13 mouse cellular contexts compared by ENCODE assay signal in genomic region chr2:158893171-158893853, GRCm38 (mm10).
A peak's percentile ranks its signal among the peaks of the same experiment; 100 is the strongest.
DNase-seq lines count a peak whose midpoint lies in the region; ATAC-seq lines count a peak whose summit lies in the region.
"Had no signal": no experiment of that assay in that cellular context is flagged by ENCODE, and none has a peak within 500 bp of the region (broad histone marks: within the 10 kb centered on the region; RNA-seq: fewer than 3 reads in every experiment).

No protein-coding gene starts in this region.

- no peak overlapping the region for H3K4me3 ChIP-seq in liver, embryonic 12.5 days
- no peak overlapping the region for H3K4me3 ChIP-seq in intestine, embryonic 16.5 days (ENCODE audit: low read length)
- H3K4me3 ChIP-seq: embryonic facial prominence, embryonic 13.5 days; neural tube, embryonic 12.5 days had no signal

- H3K27me3 ChIP-seq in liver, embryonic 12.5 days (replicated peaks): no peaks in the 10 kb centered on the region
- no peaks in the 10 kb centered on the region for H3K27me3 ChIP-seq in intestine, embryonic 16.5 days (replicated peaks; ENCODE audit: control insufficient read depth, insufficient read depth, low read length)
- H3K27me3 ChIP-seq: embryonic facial prominence, embryonic 13.5 days; neural tube, embryonic 12.5 days had no signal

- no peak overlapping the region for H3K27ac ChIP-seq in liver, embryonic 12.5 days
- H3K27ac ChIP-seq in intestine, embryonic 16.5 days (ENCODE audit: low read length): no peak overlapping the region
- H3K27ac ChIP-seq: embryonic facial prominence, embryonic 13.5 days; neural tube, embryonic 12.5 days had no signal

- no peaks in the 10 kb centered on the region for H3K36me3 ChIP-seq in liver, embryonic 12.5 days
- no peaks in the 10 kb centered on the region for H3K36me3 ChIP-seq in intestine, embryonic 16.5 days (ENCODE audit: control insufficient read depth, insufficient read depth, low read length)
- H3K36me3 ChIP-seq: embryonic facial prominence, embryonic 13.5 days; neural tube, embryonic 12.5 days had no signal

- 21% methylated on average over 16 of the region's 16 CpGs for WGBS in liver, embryonic 12.5 days (ENCODE audit: insufficient replicate concordance)
- WGBS in intestine, embryonic 16.5 days: 32% methylated on average over 16 of the region's 16 CpGs

- no peak overlapping the region for H3K4me2 ChIP-seq in liver, embryonic 12.5 days
- no peak overlapping the region for H3K4me2 ChIP-seq in intestine, embryonic 16.5 days (ENCODE audit: low read depth, low read length)
- H3K4me2 ChIP-seq: embryonic facial prominence, embryonic 13.5 days; neural tube, embryonic 12.5 days had no signal

- no peaks in the 10 kb centered on the region for H3K9me3 ChIP-seq in liver, embryonic 12.5 days (replicated peaks)
- no peaks in the 10 kb centered on the region for H3K9me3 ChIP-seq in intestine, embryonic 16.5 days (ENCODE audit: control insufficient read depth, low read length)
- H3K9me3 ChIP-seq: embryonic facial prominence, embryonic 13.5 days; neural tube, embryonic 12.5 days had no signal

- DNase-seq in cerebellum, postnatal 10 days: peak; percentile 43 to 60
- DNase-seq in cerebellum, adult 11-12 months: no peak
- peak; percentile 11 for DNase-seq in liver
- DNase-seq in mesoderm, embryonic 11.5 days (ENCODE audit: low read depth, low spot score): peak; percentile 34
- no peak for DNase-seq in ovary, adult 18-20 months (ENCODE audit: low spot score)
- DNase-seq in right cerebral cortex, postnatal 14 days: no peak
- DNase-seq: B cell, adult 2 months; layer of hippocampus, postnatal 36 days; thymus, adult 18-20 months had no signal

- ATAC-seq in liver, embryonic 12.5 days: no peak
- peak; percentile 44; the same call in 1 of the 2 replicates for ATAC-seq in intestine, embryonic 16.5 days

- H3K9ac ChIP-seq in liver, embryonic 12.5 days: no peak overlapping the region
- no peak overlapping the region for H3K9ac ChIP-seq in intestine, embryonic 16.5 days (ENCODE audit: low read depth, low read length)
- H3K9ac ChIP-seq: embryonic facial prominence, embryonic 13.5 days; neural tube, embryonic 12.5 days had no signal

- no peaks in the 10 kb centered on the region for H3K4me1 ChIP-seq in liver, embryonic 12.5 days
- H3K4me1 ChIP-seq in intestine, embryonic 16.5 days (ENCODE audit: control insufficient read depth, insufficient read depth, low read length): no peaks in the 10 kb centered on the region
- H3K4me1 ChIP-seq: embryonic facial prominence, embryonic 13.5 days had no signal

Comparison
In these comparisons a context has a peak if more than half of its experiments do, and no peak if none do; other contexts are left out.
1. DNase-seq: peak in cerebellum, postnatal 10 days (2 of 2), liver (single experiment) and mesoderm, embryonic 11.5 days (single experiment); none in cerebellum, adult 11-12 months (single experiment), ovary, adult 18-20 months (single experiment) and right cerebral cortex, postnatal 14 days (single experiment).